In the genomic region with DNA sequence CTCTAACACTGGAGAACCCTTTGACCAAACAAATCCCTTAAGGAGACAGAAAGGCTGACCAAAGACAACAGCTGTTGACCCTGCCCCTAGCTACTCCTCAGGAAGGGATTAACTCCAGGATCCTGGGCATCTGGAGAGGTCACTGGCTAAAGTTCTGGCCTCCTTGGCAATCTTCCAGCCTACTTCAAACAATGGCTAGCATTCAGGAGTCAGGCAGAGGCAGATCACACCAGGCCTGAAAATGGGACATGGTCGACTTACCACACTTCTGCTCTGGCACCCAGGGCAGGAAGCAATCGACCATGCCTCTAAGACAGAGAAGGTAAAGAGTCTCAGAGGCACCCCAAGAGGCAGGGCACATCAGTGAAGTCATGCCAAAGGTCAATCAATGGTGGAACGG, we compare ENCODE assay signal across 10 mouse cellular contexts. TPM values are rescaled to one million over a fixed set of nuclear protein-coding genes. Genes with fewer than 3 reads are reported as not detected.
DNase-seq lines count a peak whose midpoint lies in the region; ATAC-seq lines count a peak whose summit lies in the region.
"Had no signal": no experiment of that assay in that cellular context is flagged by ENCODE, and none has a peak within 500 bp of the region (broad histone marks: within the 10 kb centered on the region; RNA-seq: fewer than 3 reads in every experiment).

No protein-coding gene starts in this region.

- no peak overlapping the region for H3K27ac ChIP-seq in forebrain, embryonic 12.5 days
- H3K27ac ChIP-seq: left cerebral cortex, adult 2 months had no signal

- no peaks in the 10 kb centered on the region for H3K27me3 ChIP-seq in forebrain, embryonic 12.5 days

- no peaks in the 10 kb centered on the region for H3K36me3 ChIP-seq in forebrain, embryonic 12.5 days (replicated peaks)

- peaks cover 8% of the 10 kb centered on the region for H3K4me1 ChIP-seq in forebrain, embryonic 12.5 days

- ATAC-seq in forebrain, embryonic 12.5 days (ENCODE audit: low FRiP score): no peak

- peak; percentile 32 for DNase-seq in adrenal gland, postnatal 14 days
- no peak for DNase-seq in adrenal gland, postnatal 4 days (ENCODE audit: low spot score in 2 of 2)
- peak; percentile 28 to 31 for DNase-seq in B cell, adult 2 months
- peak; percentile 66 to 74 for DNase-seq in kidney, adult 8-10 months
- peak; percentile 30 for DNase-seq in lung, postnatal 14 days
- no peak for DNase-seq in right cerebral cortex, postnatal 25 days
- DNase-seq in thymus, postnatal 4 days: no peak
- DNase-seq: gastrocnemius, postnatal 25 days had no signal

- WGBS in forebrain, embryonic 12.5 days: 48% methylated on average over 3 of the region's 3 CpGs

- H3K9ac ChIP-seq in forebrain, embryonic 12.5 days: no peak overlapping the region

- no peaks in the 10 kb centered on the region for H3K9me3 ChIP-seq in forebrain, embryonic 12.5 days

- no peak overlapping the region for H3K4me2 ChIP-seq in forebrain, embryonic 12.5 days

- H3K4me3 ChIP-seq in forebrain, embryonic 12.5 days (replicated peaks): no peak overlapping the region
- H3K4me3 ChIP-seq: left cerebral cortex, adult 2 months had no signal

RNA-seq across cellular contexts. Expression of a gene that starts 19.5 kb away (rescaled TPM):
- total RNA-seq in adrenal gland, postnatal 14 days (2021): 46.5 and 50.0 TPM in 2 replicates
- total RNA-seq in adrenal gland, postnatal 4 days (2021): 10 to 100 TPM; 36.7 to 39.9 TPM
- polyA plus RNA-seq in forebrain, embryonic 12.5 days (2016; fragmentation: Nextera tagmentation; extraction: Ambion mirVana): 15.8 and 16.5 TPM in 2 replicates

Comparison
In these comparisons a context has a peak if more than half of its experiments do, and no peak if none do; other contexts are left out.
1. DNase-seq: peak in adrenal gland, postnatal 14 days (single experiment), B cell, adult 2 months (2 of 2), kidney, adult 8-10 months (2 of 2) and lung, postnatal 14 days (single experiment); none in adrenal gland, postnatal 4 days (0 of 2), right cerebral cortex, postnatal 25 days (single experiment) and thymus, postnatal 4 days (single experiment).